Mouse (Mus musculus): ENCODE results near the gene Tbcel.
A peak's percentile ranks its signal among the peaks of the same experiment; 100 is the strongest.

Tbcel gene

GRCm38 (mm10) chr9:42507709-42508108, at the start of gene Tbcel:
TSS of gene Tbcel (minus strand) at chr9:42507809.
- DNase-seq (ENCODE audit: low spot score) = no peak

- no peak for DNase-seq (ENCODE audit: low spot score)
Measured at GRCm38 (mm10) chr9:42555186-42555585, 47.6 kb upstream of the Tbcel start.

GRCm38 (mm10) chr9:42550116-42550515, 42.5 kb upstream of the Tbcel start:
- DNase-seq (ENCODE audit: low spot score) = peak; percentile 25

- DNase-seq (ENCODE audit: low spot score) = no peak
Measured at GRCm38 (mm10) chr9:42548981-42549380, 41.4 kb upstream of the Tbcel start.

- DNase-seq (ENCODE audit: low spot score) = no peak
Measured at GRCm38 (mm10) chr9:42544521-42544920, 36.9 kb upstream of the Tbcel start.

- DNase-seq (ENCODE audit: low spot score) = no peak
Measured at GRCm38 (mm10) chr9:42533491-42533890, 25.9 kb upstream of the Tbcel start.

GRCm38 (mm10) chr9:42533041-42533440, 25.4 kb upstream of the Tbcel start:
- no peak for DNase-seq (ENCODE audit: low spot score)

GRCm38 (mm10) chr9:42531951-42532350, 24.3 kb upstream of the Tbcel start:
- DNase-seq (ENCODE audit: low spot score) = no peak

- DNase-seq (ENCODE audit: low spot score) = no peak
Measured at GRCm38 (mm10) chr9:42530221-42531152, 22.9 kb upstream of the Tbcel start.

GRCm38 (mm10) chr9:42520587-42521084, 13.0 kb upstream of the Tbcel start:
- DNase-seq (ENCODE audit: low spot score) = peak; percentile 25

GRCm38 (mm10) chr9:42518163-42518562, 10.6 kb upstream of the Tbcel start:
- no peak for DNase-seq (ENCODE audit: low spot score)

GRCm38 (mm10) chr9:42513159-42513558, 5.5 kb upstream of the Tbcel start:
- DNase-seq (ENCODE audit: low spot score) = no peak

GRCm38 (mm10) chr9:42512312-42512711, 4.7 kb upstream of the Tbcel start:
- DNase-seq (ENCODE audit: low spot score) = no peak

- DNase-seq (ENCODE audit: low spot score) = no peak
Measured at GRCm38 (mm10) chr9:42508235-42508634, 626 bp upstream of the Tbcel start.

GRCm38 (mm10) chr9:42507022-42507421, 587 bp downstream of the Tbcel start:
- DNase-seq (ENCODE audit: low spot score) = no peak

GRCm38 (mm10) chr9:42504971-42505510, 2.6 kb downstream of the Tbcel start:
- no peak for DNase-seq (ENCODE audit: low spot score)

- DNase-seq (ENCODE audit: low spot score) = no peak
Measured at GRCm38 (mm10) chr9:42504559-42504958, 3.0 kb downstream of the Tbcel start.

GRCm38 (mm10) chr9:42503709-42504108, 3.9 kb downstream of the Tbcel start:
- DNase-seq (ENCODE audit: low spot score) = no peak

GRCm38 (mm10) chr9:42496296-42496695, 11.3 kb downstream of the Tbcel start:
- DNase-seq (ENCODE audit: low spot score) = no peak

GRCm38 (mm10) chr9:42491780-42492179, 15.8 kb downstream of the Tbcel start:
- DNase-seq (ENCODE audit: low spot score) = no peak

- DNase-seq (ENCODE audit: low spot score) = no peak
Measured at GRCm38 (mm10) chr9:42490589-42491382, 16.8 kb downstream of the Tbcel start.

- no peak for DNase-seq (ENCODE audit: low spot score)
Measured at GRCm38 (mm10) chr9:42488071-42488470, 19.5 kb downstream of the Tbcel start.
